Mouse (Mus musculus): Measurements from ENCODE around the gene Taar7f. TPM values are rescaled to one million over a fixed set of nuclear protein-coding genes. Genes with fewer than 3 reads are reported as not detected.

Taar7f gene
- total RNA-seq (2023): not detected in 4 replicates

GRCm38 (mm10) chr10:24049210-24049609 is at the start of gene Taar7f:
TSS of gene Taar7f (plus strand) at chr10:24049510.

GRCm38 (mm10) chr10:23999639-24000038 is 49.7 kb upstream of the Taar7f start, which contains the start of gene Taar7b:
TSS of gene Taar7b (plus strand) at chr10:23999939.

DNA sequence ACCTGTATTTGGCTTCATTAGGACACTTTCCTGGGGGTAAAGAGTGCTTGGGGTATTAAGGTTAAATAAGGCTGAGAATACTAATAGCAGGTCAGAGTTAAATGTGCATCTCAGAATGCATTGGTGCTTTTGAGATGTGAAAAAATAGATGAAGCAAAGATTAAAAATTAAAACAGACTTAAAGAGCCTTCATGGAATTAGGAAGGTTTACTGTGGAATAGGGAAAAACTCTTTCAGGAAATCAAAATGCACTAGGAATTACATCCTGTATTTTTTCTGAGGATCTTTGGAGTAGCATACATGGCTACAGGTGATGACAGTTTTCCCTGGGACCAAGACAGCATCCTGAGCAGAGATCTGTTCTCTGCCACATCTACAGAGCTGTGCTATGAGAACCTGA is 22.4 kb upstream of the Taar7f start, which contains the start of gene Taar7d:
Gene Taar7d, plus strand, starts transcription at position 301 of the 400 bp plus-strand sequence.

GRCm38 (mm10) chr10:24037314-24037713 is 12.0 kb upstream of the Taar7f start, which contains the start of gene Taar7e:
TSS of gene Taar7e (plus strand) at chr10:24037614.

GRCm38 (mm10) chr10:24076200-24076599 is 26.9 kb downstream of the Taar7f start, which contains the start of gene Taar8a:
TSS of gene Taar8a (plus strand) at chr10:24076500.

DNA sequence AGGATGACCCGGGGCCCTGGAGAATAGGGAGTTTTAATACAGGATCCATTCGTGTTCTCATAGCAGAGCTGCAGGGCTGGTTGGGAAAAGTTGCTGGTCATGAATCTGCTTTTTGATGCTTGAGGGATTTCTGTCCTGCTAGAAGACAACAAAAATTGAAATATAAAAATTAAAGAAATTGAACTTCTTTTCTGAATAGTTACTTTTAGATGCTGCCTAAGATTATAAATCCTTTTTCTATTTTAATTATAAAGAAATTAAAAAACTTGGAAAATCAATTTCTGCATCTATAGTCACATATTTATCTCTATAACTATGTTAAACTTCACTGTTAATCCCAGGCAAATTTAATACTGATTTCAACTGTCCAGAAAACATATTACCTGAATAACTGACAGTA is 42.9 kb downstream of the Taar7f start, which contains the start of gene Taar8b:
Gene Taar8b, minus strand, starts transcription at position 101 of the 400 bp plus-strand sequence.

Other genes starting within 250 kb of the Taar7f start
- gene Vnn3, start 198.0 kb upstream of the Taar7f start, total RNA-seq (2023): not detected in 4 replicates
- 0.38 TPM in 1 of 4 replicates, not detected in the others for gene Vnn1, start 154.8 kb upstream of the Taar7f start, total RNA-seq (2023)
- gene Taar1, start 129.2 kb upstream of the Taar7f start, total RNA-seq (2023): not detected in 4 replicates
- not detected in 4 replicates for gene Taar2, start 110.9 kb upstream of the Taar7f start, total RNA-seq (2023)
- not detected in 4 replicates for gene Taar3, start 100.0 kb upstream of the Taar7f start, total RNA-seq (2023)
- gene Taar4, start 89.0 kb upstream of the Taar7f start, total RNA-seq (2023): not detected in 4 replicates
- not detected in 4 replicates for gene Taar5, start 78.8 kb upstream of the Taar7f start, total RNA-seq (2023)
- gene Taar6, start 63.9 kb upstream of the Taar7f start, total RNA-seq (2023): not detected in 4 replicates
- not detected in 4 replicates for gene Taar7a, start 56.0 kb upstream of the Taar7f start, total RNA-seq (2023)
- gene Taar7b, start 49.6 kb upstream of the Taar7f start, total RNA-seq (2023): not detected in 4 replicates
- gene Taar7d, start 22.3 kb upstream of the Taar7f start, total RNA-seq (2023): not detected in 4 replicates
- not detected in 4 replicates for gene Taar7e, start 11.9 kb upstream of the Taar7f start, total RNA-seq (2023)
- gene Taar8a, start 27.0 kb downstream of the Taar7f start, total RNA-seq (2023): not detected in 4 replicates
- gene Taar8b, start 42.8 kb downstream of the Taar7f start, total RNA-seq (2023): not detected in 4 replicates
- not detected in 4 replicates for gene Taar8c, start 52.4 kb downstream of the Taar7f start, total RNA-seq (2023)
- not detected in 4 replicates for gene Taar9, start 60.0 kb downstream of the Taar7f start, total RNA-seq (2023)
- 97.1 to 129 TPM (median 102 TPM) in 4 replicates for gene Stx7, start 99.8 kb downstream of the Taar7f start, total RNA-seq (2023)
- not detected in 4 replicates for gene Moxd1, start 174.0 kb downstream of the Taar7f start, total RNA-seq (2023)

Data from B cell, adult 62 days (primary cell).